Mouse (Mus musculus) brown adipose tissue, adult 24 weeks (tissue): ENCODE measurements around the gene Tada2b. TPM values are rescaled to one million over a fixed set of nuclear protein-coding genes. Genes with fewer than 3 reads are reported as not detected.

ENCODE experiments used
- H3K27ac ChIP-seq: fragments of 200-500 bp; replicated peaks from 2 replicates; pipeline ENCODE4 v1.5.1; 2012; ENCODE audit warnings: low read depth, mild to moderate bottlenecking, low read length
- H3K4me1 ChIP-seq: fragments of 200-500 bp; 2 replicates; pipeline ENCODE4 v1.6.1; 2012; ENCODE audit warnings: low read length, mixed read lengths; ENCODE audit not compliant: control insufficient read depth, insufficient read depth, insufficient read length
- H3K4me3 ChIP-seq: fragments of 200-500 bp; 2 replicates; pipeline ENCODE4 v1.5.1; 2012; ENCODE audit warnings: low read depth, mild to moderate bottlenecking, low read length, moderate library complexity; ENCODE audit not compliant: insufficient read depth
- polyA plus RNA-seq: library from polyadenylated mRNA; stranded (reverse); fragments of >200 nt; gene quantifications from 2 replicates; pipeline ENCODE4 v1.2.4, GENCODE M21; 2012; ENCODE audit not compliant: missing spikeins, insufficient read depth, insufficient read length

Gene Tada2b
- polyA plus RNA-seq, 1 experiment = 32.9 TPM

DNA sequence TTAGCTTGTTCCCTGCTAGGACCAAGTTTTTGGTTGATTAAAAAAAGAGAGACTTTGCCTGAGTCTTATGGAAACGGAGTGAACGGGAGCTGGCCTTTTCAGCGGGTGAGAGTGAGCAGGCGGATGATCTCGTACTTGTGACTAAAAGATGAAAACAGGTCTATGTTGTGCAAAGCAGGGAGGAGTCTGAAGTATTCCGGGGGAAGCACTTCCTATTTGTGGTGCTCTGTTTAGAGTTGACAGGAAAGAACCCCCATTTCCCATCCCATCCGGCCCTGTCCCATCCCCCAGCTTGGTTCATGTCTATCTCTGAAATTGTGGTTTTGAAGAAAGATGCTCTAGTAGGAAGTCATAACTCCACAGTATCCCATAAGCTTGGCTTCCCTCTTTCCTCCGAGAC lies 18.2 kb downstream of the Tada2b start:
- peak overlapping the region; percentile 96 for H3K27ac ChIP-seq
- no peaks in the 10 kb centered on the region for H3K4me1 ChIP-seq
- peak overlapping the region; percentile 86 for H3K4me3 ChIP-seq

GRCm38 (mm10) chr5:36464709-36465661 lies 19.1 kb downstream of the Tada2b start, which contains the start of gene Grpel1:
Grpel1 (plus strand) TSS chr5:36464998.
- H3K4me1 ChIP-seq = no peaks in the 10 kb centered on the region
- peak within 1 kb of the TSS; percentile 96 for H3K27ac ChIP-seq
- H3K4me3 ChIP-seq = peak within 1 kb of the TSS; percentile 86

GRCm38 (mm10) chr5:36463391-36463790 lies 20.7 kb downstream of the Tada2b start:
- no peak overlapping the region for H3K27ac ChIP-seq
- H3K4me3 ChIP-seq = no peak overlapping the region
- H3K4me1 ChIP-seq = no peaks in the 10 kb centered on the region

DNA sequence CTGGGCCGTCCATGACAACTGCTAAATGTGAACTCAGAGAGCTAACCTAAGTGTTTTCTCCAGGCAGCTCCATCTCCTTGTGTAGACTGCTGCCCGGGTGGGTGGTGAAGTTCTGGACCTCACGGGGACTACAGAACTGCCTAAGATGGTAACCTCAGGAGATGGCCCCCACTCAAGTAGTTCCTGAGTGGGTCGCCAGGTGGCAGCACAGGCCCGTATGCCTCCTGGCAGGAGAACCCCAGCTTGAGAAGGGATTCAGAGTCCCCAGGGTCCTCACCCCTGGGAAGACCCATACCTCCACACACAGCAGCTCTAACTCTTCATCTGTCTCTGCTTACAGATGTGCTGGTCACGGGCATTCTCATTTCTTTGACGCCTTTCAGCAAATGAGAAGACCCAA lies 21.3 kb downstream of the Tada2b start:
- H3K4me3 ChIP-seq = no peak overlapping the region
- H3K4me1 ChIP-seq = no peaks in the 10 kb centered on the region

DNA sequence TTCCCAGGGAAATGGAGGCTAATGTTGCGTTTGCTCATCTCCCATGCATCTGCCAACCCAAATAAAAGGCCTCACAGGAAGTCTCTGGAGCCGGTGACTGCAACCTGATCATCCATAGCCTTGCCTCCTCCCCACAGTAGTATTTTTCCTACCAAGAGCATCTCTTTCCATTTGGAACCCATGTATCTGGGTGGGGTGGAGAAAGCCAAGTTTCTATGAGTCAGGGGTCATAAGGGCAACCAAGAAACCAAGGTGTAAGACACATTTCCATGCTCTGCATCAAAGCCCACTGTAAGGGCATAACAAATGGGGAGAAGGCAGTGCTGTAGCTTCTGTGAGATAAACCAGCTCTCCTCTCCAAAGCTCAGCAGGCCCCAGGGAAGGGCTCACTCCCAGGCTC lies 22.9 kb downstream of the Tada2b start:
- Histone ChIP-seq H3K4me1 (no peaks in the 10 kb centered on the region), H3K27ac (no peak overlapping the region)

More for the DNA sequence above, 21.3 kb downstream of the Tada2b start:
- no peak overlapping the region for H3K27ac ChIP-seq

GRCm38 (mm10) chr5:36460712-36461111 lies 23.4 kb downstream of the Tada2b start:
- no peaks in the 10 kb centered on the region for H3K4me1 ChIP-seq
- H3K27ac ChIP-seq = no peak overlapping the region
- H3K4me3 ChIP-seq = no peak overlapping the region

More for the DNA sequence above, 22.9 kb downstream of the Tada2b start:
- no peak overlapping the region for H3K4me3 ChIP-seq

- Histone ChIP-seq H3K4me1 (no peaks in the 10 kb centered on the region), H3K4me3 (no peak overlapping the region), H3K27ac (no peak overlapping the region)
These were observed 25.2 kb downstream of the Tada2b start for GRCm38 (mm10) chr5:36458926-36459325.

DNA sequence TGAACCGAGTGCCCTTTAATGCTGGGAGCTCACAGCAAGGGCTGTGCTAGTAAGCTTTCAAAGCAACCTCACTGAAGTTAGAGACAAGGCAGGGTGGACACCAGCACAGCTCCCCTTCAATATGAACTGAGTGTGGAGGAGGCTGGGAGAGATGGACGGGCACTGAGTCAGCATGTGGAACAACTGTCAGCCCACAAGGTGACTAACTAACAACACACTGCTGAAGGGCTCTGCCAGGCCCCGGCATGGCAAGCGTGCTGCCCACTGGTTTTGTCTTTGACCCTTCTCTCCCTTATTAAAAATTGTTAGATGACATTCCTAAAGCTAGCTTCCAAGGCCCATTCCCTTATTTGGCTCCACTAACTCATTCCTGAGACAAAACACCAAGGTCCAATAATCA lies 26.4 kb downstream of the Tada2b start:
- H3K27ac ChIP-seq = no peak overlapping the region
- no peak overlapping the region for H3K4me3 ChIP-seq
- no peaks in the 10 kb centered on the region for H3K4me1 ChIP-seq

GRCm38 (mm10) chr5:36452821-36453220 lies 31.3 kb downstream of the Tada2b start:
- H3K27ac ChIP-seq = no peak overlapping the region
- no peaks in the 10 kb centered on the region for H3K4me1 ChIP-seq

DNA sequence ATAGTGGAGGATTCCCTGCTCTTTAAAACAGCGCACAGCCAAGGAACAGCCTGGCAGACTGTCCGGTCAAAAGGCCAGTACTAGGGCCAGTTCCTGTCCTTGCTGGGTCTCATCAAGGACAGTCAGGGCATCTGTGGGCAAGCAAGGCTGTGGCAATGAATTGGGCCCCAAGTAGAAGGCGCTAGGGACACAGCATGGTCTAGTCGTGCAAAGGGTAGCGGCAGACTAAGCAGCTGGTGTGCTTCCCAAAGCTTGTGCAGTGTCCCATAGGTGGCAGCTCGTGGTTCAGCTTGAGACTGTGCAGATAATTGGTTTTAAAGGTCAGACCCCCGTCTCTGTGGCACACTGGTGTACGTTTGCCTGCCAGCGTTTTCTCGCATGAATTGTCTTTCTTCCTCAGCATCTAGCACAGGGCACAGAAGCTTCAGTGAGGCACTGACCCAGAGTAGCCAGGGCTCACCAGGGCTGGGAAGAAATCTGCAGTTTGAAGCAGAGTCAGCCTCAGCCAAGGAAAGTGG lies 32.2 kb downstream of the Tada2b start:
- no peaks in the 10 kb centered on the region for H3K4me1 ChIP-seq
- no peak overlapping the region for H3K4me3 ChIP-seq
- no peak overlapping the region for H3K27ac ChIP-seq

More at GRCm38 (mm10) chr5:36452821-36453220, 31.3 kb downstream of the Tada2b start:
- no peak overlapping the region for H3K4me3 ChIP-seq

DNA sequence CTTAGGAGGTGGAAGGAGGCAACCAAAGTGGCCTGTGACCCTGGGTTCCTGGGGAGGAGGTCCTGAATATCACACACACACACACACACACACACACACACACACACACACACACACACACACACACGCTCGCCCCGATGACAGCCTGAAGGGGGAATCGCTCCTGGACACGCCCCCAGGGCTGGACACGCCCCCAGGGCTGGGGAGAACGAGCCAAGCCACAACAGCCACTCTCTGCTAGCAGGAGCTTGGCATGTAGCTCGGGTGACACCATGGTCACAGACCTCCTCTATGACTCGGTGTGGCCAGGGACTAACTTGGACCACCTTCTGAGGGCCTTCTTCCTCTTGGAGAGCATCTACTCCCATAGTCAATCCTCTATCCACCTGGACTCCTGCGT lies 33.0 kb downstream of the Tada2b start:
- Histone ChIP-seq H3K27ac (no peak overlapping the region), H3K4me1 (no peaks in the 10 kb centered on the region), H3K4me3 (no peak overlapping the region)

- H3K27ac ChIP-seq = no peak overlapping the region
- no peak overlapping the region for H3K4me3 ChIP-seq
- no peaks in the 10 kb centered on the region for H3K4me1 ChIP-seq
These were observed 34.3 kb downstream of the Tada2b start for GRCm38 (mm10) chr5:36449710-36450358.

DNA sequence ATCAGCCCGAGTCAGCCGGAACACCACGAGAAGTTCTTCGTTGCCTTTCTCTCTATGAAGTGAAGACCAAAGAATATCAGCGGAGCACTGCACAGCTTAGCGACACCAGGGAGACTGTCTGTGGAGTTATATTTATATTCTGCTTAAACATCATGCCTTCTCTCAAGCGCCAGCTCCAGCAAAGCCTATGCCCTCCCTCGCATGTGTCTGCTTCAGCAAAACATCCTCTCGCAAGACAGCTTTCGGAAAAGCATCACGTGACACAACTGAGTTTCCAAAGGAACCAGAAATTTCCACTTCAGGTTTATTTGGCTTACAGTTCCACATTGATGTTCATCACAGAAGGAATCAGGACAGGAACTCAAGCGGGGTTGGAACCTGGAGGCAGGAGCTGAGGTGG lies 36.2 kb downstream of the Tada2b start:
- no peak overlapping the region for H3K27ac ChIP-seq
- H3K4me3 ChIP-seq = no peak overlapping the region
- H3K4me1 ChIP-seq = no peaks in the 10 kb centered on the region

DNA sequence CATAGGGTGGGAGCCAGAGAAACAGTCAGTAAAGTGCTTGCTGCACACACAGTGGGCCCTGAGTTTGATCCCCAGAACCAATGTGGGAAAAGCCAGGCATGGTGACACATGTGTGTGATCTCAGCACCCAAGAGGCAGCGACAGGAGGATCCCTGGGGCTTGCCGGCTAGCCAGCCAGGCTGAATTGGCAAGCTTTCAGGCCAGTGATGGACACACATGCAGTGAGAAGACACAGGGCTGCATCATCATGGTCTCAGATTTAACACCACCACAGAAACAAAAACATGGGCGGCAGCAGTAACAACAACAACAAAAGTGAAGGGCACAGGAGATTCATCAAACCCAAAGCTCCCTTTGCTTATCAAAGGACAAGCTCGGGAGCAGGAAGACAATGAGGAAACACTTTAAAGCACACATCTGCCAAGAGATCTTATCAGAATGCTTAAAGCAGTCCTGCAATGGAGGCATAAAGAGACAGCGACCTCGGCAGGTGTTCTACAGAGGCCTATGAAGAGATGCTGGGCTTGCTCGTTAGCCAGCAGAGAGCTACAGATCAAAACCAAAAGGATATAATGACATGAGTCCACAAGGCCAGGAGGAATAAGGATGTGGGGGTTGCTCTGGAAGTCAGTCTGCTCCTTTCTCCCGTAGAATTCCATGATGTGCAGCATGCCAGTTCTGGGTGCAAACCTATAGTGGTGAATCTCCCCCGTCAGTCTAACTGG lies 37.8 kb downstream of the Tada2b start:
- Histone ChIP-seq H3K4me1 (no peaks in the 10 kb centered on the region), H3K27ac (no peak overlapping the region), H3K4me3 (no peak overlapping the region)

- no peaks in the 10 kb centered on the region for H3K4me1 ChIP-seq
- H3K27ac ChIP-seq = no peak overlapping the region
- no peak overlapping the region for H3K4me3 ChIP-seq
These were observed 39.1 kb downstream of the Tada2b start for GRCm38 (mm10) chr5:36445028-36445427.
